Mouse (Mus musculus): Measurements from ENCODE around the gene Tfap4.

DNA sequence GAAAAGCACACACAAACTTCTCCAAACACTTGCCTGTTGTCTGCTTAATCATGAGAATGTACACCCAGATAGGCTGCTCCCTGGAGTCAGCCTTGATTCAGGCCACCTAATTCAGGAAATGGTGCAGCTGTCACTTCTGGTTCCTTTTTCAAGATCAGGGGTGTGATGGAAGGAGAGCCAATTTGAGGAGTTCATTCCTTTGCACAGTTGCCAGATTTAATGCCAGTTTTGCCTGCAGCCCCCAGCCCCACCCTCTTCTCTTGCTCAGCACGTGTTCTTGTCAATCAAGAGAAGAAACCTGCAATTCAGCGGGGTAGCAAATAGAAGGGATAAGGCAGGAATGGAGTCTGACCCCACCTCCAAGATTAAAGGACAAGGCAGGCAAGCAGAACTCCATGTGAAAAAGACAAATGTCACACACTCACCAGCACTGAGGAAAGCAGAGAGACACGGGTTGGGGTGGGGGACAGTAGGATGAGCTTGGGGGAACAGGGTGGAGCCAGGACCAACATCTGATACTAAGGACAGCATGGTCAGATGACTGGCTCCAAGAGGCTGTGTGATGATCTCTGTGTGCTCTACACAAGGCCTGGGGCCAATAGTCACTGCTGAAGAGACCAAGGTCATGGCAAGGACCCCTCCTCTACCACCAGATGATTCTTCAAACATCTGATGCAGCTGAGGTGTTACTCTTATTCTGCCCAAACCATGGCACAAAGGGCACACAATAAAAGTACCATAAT lies 21.9 kb downstream of the Tfap4 start:
- TF ChIP-seq CTCF (IDR thresholded peaks at IDR 0.05) (no peak), EP300 (IDR thresholded peaks at IDR 0.05) (no peak)
